Mouse (Mus musculus): ENCODE data around the gene Grk3. TPM values are rescaled to one million over a fixed set of nuclear protein-coding genes. Genes with fewer than 3 reads are reported as not detected.

Grk3 gene
- polyA plus RNA-seq, 1 experiment: 33.9 TPM

DNA sequence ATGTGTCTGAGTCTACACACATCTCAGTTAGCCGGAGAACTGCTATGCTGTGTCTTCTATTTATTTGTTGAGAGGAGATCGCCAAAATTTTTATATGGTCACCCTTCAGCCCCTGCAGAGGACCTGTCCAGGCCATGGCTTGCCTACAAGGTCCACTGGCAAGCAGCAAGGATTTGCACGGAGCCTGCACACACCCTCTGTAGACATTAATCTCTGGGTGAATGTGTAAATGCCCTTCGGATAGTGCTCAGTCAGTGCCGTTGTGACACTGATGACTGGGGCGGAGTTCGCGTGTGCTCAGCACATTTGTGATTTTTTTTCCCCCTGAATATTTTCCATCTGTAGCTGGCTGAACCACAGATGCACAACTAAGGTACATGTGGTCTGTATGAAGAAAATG, 90.8 kb downstream of the Grk3 start:
- TF ChIP-seq CTCF (IDR thresholded peaks at IDR 0.05; ENCODE audit: low read depth, low read length) (no peak), POLR2A (IDR thresholded peaks at IDR 0.05; ENCODE audit: borderline replicate concordance, low read depth, low read length) (no peak)
- no peaks in the 10 kb centered on the region for H3K4me1 ChIP-seq (ENCODE audit: control insufficient read depth, insufficient read depth, low read length)
- no peak overlapping the region for H3K4me3 ChIP-seq (ENCODE audit: insufficient read depth, low read length)
- no peak overlapping the region for H3K27ac ChIP-seq (ENCODE audit: insufficient read depth, low read depth, low read length)

DNA sequence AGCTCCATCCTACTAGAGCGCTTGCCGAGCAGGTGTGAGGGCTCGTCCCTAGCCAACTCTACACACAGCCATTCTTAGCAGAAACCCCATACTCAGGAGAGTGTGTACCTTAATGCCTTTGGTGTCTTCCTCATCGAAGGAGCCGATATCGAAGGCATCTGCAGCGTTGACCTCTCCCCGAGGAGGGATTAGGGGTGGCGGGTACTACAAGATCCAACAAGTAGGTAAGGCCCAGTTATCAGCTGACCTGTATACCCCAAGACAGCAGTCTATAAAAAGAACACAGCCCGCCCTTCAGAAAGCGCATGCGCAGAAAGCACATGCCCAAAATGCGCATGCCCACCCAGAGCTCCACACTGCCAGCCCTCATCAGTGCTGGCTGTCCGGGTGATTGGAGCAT, 91.8 kb downstream of the Grk3 start:
- H3K4me3 ChIP-seq (ENCODE audit: insufficient read depth, low read length): no peak overlapping the region
- no peaks in the 10 kb centered on the region for H3K4me1 ChIP-seq (ENCODE audit: control insufficient read depth, insufficient read depth, low read length)
- no peak for TF ChIP-seq POLR2A (IDR thresholded peaks at IDR 0.05; ENCODE audit: borderline replicate concordance, low read depth, low read length)
- TF ChIP-seq CTCF (IDR thresholded peaks at IDR 0.05; ENCODE audit: low read depth, low read length): no peak
- no peak overlapping the region for H3K27ac ChIP-seq (ENCODE audit: insufficient read depth, low read depth, low read length)

DNA sequence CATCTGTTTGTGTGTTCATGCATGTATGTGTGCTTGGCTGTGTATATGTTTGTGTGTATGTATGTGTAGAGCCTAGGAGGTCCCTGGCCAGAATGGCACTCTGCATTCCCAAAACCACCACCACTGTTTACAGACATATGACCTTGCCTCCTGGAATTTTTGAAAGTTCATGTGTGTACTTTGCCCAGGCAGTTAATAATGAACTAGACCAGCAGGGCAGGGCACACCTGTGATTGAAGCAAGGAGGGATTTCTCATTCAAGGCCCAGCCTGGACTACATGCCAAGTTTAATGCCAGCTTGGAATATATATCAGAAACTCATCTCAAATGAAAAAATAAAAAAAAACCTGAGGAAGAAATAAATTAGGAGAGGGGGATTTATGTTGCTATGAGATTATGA, 93.7 kb downstream of the Grk3 start:
- no peak overlapping the region for H3K4me3 ChIP-seq (ENCODE audit: insufficient read depth, low read length)
- no peaks in the 10 kb centered on the region for H3K4me1 ChIP-seq (ENCODE audit: control insufficient read depth, insufficient read depth, low read length)
- TF ChIP-seq POLR2A (IDR thresholded peaks at IDR 0.05; ENCODE audit: borderline replicate concordance, low read depth, low read length) (no peak), CTCF (IDR thresholded peaks at IDR 0.05; ENCODE audit: low read depth, low read length) (no peak)
- no peak overlapping the region for H3K27ac ChIP-seq (ENCODE audit: insufficient read depth, low read depth, low read length)

- Histone ChIP-seq H3K4me1 (ENCODE audit: control insufficient read depth, insufficient read depth, low read length) (0 out of 2 replicates have a peak, but pooled peaks cover 4% of the 10 kb centered on the region), H3K27ac (ENCODE audit: insufficient read depth, low read depth, low read length) (no peak overlapping the region), H3K4me3 (ENCODE audit: insufficient read depth, low read length) (no peak overlapping the region)
- no peak for TF ChIP-seq POLR2A (IDR thresholded peaks at IDR 0.05; ENCODE audit: borderline replicate concordance, low read depth, low read length)
- TF ChIP-seq CTCF (IDR thresholded peaks at IDR 0.05; ENCODE audit: low read depth, low read length): no peak
Measured at GRCm38 (mm10) chr5:112910381-112910780, 105.2 kb downstream of the Grk3 start.

DNA sequence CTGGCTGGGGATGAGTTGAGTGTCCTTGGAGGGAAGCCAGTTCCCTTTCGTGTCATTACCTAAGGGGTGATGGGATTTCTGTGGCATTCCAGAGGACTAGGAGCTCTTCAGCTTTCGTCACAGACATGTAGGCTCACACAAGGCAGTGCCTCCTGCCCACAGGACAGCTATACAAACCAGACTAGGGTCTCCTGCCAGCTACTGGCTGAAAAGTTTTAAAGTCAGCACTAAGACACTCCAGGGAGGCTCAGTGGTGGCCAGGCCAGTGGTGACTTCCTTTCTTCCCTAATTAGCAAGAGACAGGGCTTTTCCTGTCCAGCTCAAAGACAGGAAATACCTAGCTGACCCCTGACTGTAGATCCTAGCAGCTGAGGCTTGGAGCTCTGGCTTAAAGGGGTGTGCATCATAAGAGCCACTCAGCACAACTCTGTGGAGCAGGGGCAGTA, 107.4 kb downstream of the Grk3 start:
- Histone ChIP-seq H3K4me1 (ENCODE audit: control insufficient read depth, insufficient read depth, low read length) (0 out of 2 replicates have a peak, but pooled peaks cover 4% of the 10 kb centered on the region), H3K4me3 (ENCODE audit: insufficient read depth, low read length) (no peak overlapping the region), H3K27ac (ENCODE audit: insufficient read depth, low read depth, low read length) (no peak overlapping the region)
- TF ChIP-seq CTCF (IDR thresholded peaks at IDR 0.05; ENCODE audit: low read depth, low read length): no peak
- no peak for TF ChIP-seq POLR2A (IDR thresholded peaks at IDR 0.05; ENCODE audit: borderline replicate concordance, low read depth, low read length)

GRCm38 (mm10) chr5:112907504-112907903, 108.1 kb downstream of the Grk3 start:
- no peak for TF ChIP-seq POLR2A (IDR thresholded peaks at IDR 0.05; ENCODE audit: borderline replicate concordance, low read depth, low read length)
- no peak for TF ChIP-seq CTCF (IDR thresholded peaks at IDR 0.05; ENCODE audit: low read depth, low read length)
- Histone ChIP-seq H3K4me3 (ENCODE audit: insufficient read depth, low read length) (no peak overlapping the region), H3K27ac (ENCODE audit: insufficient read depth, low read depth, low read length) (no peak overlapping the region), H3K4me1 (ENCODE audit: control insufficient read depth, insufficient read depth, low read length) (0 out of 2 replicates have a peak, but pooled peaks cover 4% of the 10 kb centered on the region)

DNA sequence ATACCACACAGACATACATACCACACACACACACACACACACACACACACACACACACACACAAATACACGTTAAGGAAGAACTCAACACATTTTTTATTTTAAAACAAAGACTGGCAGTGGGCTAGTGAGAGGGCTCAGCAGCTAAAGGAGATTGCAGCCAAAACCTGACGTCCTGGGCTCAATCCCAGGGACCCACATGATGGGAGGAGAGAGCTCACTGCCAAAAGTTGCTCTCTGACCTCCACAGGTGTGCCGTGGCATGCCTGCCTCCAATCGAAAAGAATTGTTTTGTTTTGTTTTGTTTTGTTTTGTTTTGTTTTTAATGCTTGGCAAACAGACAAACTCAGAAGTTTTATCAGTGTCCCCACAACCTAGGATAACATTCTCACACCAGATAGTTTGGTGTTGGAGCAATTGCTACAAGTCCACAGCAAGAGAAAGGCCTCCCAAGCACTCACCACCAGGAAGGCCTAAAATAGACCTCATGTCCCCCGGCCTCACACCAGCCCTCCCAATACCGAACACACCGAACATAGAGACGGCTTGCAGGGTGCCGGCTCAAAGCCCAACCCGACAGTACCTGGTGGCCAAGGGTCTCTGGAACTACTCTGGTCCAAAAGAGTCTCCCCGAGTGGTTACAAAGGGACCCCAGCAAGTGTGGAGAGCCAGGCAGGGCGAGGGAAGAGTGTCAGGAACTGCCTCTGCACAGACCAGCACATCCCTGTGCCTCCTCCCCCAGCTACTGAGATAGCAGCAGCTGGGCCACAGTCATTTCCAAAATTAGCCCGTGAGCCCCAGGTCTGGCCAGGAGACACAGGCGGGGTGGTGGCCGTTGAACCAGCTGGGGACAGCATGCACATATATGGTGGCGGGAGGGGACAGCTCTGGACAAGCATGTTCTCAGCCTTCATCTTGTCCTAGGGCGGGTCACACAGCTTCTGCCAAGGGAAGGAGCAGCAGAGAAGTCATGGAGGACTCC, 119.6 kb downstream of the Grk3 start, which contains the start of gene Myo18b:
Gene Myo18b, minus strand, starts transcription at position 689 of the 981 bp plus-strand sequence.
- H3K4me3 ChIP-seq (ENCODE audit: insufficient read depth, low read length): no peak within 1 kb of the TSS
- no peak for TF ChIP-seq CTCF (IDR thresholded peaks at IDR 0.05; ENCODE audit: low read depth, low read length)
- no peak for TF ChIP-seq POLR2A (IDR thresholded peaks at IDR 0.05; ENCODE audit: borderline replicate concordance, low read depth, low read length)
- 0 out of 2 replicates have a peak, but pooled peaks cover 1% of the 10 kb centered on the region for H3K4me1 ChIP-seq (ENCODE audit: control insufficient read depth, insufficient read depth, low read length)
- H3K27ac ChIP-seq (ENCODE audit: insufficient read depth, low read depth, low read length): no peak within 1 kb of the TSS

DNA sequence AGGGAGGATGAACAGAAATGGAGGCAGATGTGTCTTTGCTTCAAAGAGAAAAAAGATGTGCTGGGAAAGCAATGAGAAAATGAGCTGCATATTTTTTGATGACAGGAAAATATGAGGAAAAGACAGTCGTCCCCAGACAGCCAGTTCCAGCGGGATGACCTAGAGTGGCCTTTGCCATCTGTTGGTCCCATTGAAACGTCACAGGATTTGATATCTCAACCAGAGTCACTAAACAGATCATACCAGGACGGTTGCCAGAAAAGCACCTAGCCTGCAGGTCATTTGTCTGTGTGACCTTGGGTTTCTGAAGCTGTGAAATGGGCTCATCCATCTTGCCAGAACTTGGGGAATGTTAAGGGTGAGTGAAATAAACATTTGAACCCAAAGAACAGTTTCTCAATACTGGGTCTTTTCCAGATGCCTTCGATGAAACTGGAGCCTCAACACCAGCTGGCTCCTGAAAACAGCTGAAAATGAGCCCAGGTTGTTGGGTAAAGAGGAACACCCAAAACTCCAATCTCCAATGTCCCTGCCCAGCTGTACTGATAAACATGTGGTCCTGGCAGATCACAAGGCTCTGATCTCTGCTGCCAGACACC, 122.0 kb downstream of the Grk3 start:
- no peaks in the 10 kb centered on the region for H3K4me1 ChIP-seq (ENCODE audit: control insufficient read depth, insufficient read depth, low read length)
- no peak overlapping the region for H3K4me3 ChIP-seq (ENCODE audit: insufficient read depth, low read length)
- H3K27ac ChIP-seq (ENCODE audit: insufficient read depth, low read depth, low read length): no peak overlapping the region
- TF ChIP-seq POLR2A (IDR thresholded peaks at IDR 0.05; ENCODE audit: borderline replicate concordance, low read depth, low read length) (no peak), CTCF (IDR thresholded peaks at IDR 0.05; ENCODE audit: low read depth, low read length) (no peak)

GRCm38 (mm10) chr5:112892411-112892810, 123.2 kb downstream of the Grk3 start:
- no peak for TF ChIP-seq CTCF (IDR thresholded peaks at IDR 0.05; ENCODE audit: low read depth, low read length)
- Histone ChIP-seq H3K4me1 (ENCODE audit: control insufficient read depth, insufficient read depth, low read length) (no peaks in the 10 kb centered on the region), H3K4me3 (ENCODE audit: insufficient read depth, low read length) (no peak overlapping the region)

DNA sequence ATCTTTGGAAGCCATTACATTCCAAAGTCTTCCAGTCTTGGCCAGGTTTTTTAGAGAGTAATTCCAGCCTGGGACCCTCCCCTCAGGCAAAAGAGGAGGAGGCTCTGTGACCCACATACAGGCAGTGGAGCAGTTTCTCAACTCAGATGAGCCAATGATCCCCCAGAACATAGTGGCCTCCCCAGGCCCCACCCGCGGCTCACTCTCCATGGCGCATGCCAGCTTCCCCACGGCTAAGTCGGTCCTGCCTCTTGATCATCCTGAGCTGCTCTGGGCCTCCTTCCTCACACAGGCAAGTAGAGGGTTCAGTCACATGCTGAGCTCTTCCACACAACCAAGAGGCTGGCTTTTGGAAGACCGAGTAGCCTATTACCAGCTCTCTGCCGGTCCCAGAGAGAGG, 126.9 kb downstream of the Grk3 start:
- no peak for TF ChIP-seq CTCF (IDR thresholded peaks at IDR 0.05; ENCODE audit: low read depth, low read length)
- no peak for TF ChIP-seq POLR2A (IDR thresholded peaks at IDR 0.05; ENCODE audit: borderline replicate concordance, low read depth, low read length)
- H3K4me1 ChIP-seq (ENCODE audit: control insufficient read depth, insufficient read depth, low read length): no peaks in the 10 kb centered on the region
- no peak overlapping the region for H3K4me3 ChIP-seq (ENCODE audit: insufficient read depth, low read length)
- H3K27ac ChIP-seq (ENCODE audit: insufficient read depth, low read depth, low read length): no peak overlapping the region

More at GRCm38 (mm10) chr5:112892411-112892810, 123.2 kb downstream of the Grk3 start:
- no peak overlapping the region for H3K27ac ChIP-seq (ENCODE audit: insufficient read depth, low read depth, low read length)
